Mouse (Mus musculus): Measurements from ENCODE around the gene Spag7. TPM values are rescaled to one million over a fixed set of nuclear protein-coding genes. Genes with fewer than 3 reads are reported as not detected.

The Spag7 gene
- polyA plus RNA-seq, 1 experiment: 47.9 TPM

DNA sequence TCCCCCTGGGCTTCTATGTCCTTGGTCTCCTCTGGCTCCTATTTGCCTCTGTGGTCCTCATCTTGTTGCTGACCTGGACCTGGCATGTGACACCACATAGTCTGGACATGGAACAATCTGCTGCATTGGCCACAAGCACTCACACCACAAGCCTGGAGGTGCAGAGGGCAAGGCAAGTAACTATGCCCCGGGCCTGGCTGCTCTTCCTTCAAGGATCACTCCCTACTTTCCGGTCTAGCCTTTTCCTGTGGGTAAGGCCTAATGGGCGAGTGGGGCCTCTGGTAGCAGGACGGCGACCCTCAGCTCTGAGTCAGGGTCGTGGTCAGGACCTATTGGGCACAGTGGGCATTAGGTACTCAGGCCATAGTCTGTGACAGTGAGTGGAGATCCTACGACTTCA lies 28.0 kb downstream of the Spag7 start:
- Histone ChIP-seq H3K27ac (ENCODE audit: control insufficient read depth, insufficient read depth, low read depth, low read length) (no peak overlapping the region), H3K27me3 (ENCODE audit: control insufficient read depth, insufficient read depth, low read length) (no peaks in the 10 kb centered on the region), H3K36me3 (ENCODE audit: control insufficient read depth, insufficient read depth, low read length) (no peaks in the 10 kb centered on the region), H3K4me1 (ENCODE audit: control insufficient read depth, insufficient read depth, low read length) (peaks cover 3% of the 10 kb centered on the region), H3K4me3 (ENCODE audit: control insufficient read depth, low read depth, low read length) (no peak overlapping the region)
- TF ChIP-seq POLR2A (IDR thresholded peaks at IDR 0.05; ENCODE audit: control insufficient read depth, low read depth, low read length) (no peak), CTCF (IDR thresholded peaks at IDR 0.05; ENCODE audit: control insufficient read depth, insufficient read depth, insufficient replicate concordance, low read depth, low read length) (no peak)

DNA sequence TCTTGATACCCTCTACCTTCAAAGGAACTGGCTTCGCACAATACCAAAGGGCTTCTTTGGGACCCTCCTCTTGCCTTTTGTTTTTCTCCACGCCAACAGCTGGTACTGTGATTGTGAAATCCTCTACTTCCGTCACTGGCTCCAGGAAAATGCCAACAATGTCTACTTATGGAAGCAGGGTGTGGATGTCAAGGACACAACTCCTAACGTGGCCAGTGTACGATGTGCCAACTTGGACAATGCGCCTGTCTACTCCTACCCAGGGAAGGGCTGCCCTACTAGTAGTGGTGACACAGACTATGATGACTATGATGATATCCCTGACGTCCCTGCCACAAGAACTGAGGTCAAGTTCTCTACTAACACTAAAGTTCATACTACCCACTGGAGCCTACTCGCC lies 29.2 kb downstream of the Spag7 start:
- no peak for TF ChIP-seq POLR2A (IDR thresholded peaks at IDR 0.05; ENCODE audit: control insufficient read depth, low read depth, low read length)
- TF ChIP-seq CTCF (IDR thresholded peaks at IDR 0.05; ENCODE audit: control insufficient read depth, insufficient read depth, insufficient replicate concordance, low read depth, low read length): no peak
- no peaks in the 10 kb centered on the region for H3K36me3 ChIP-seq (ENCODE audit: control insufficient read depth, insufficient read depth, low read length)

DNA sequence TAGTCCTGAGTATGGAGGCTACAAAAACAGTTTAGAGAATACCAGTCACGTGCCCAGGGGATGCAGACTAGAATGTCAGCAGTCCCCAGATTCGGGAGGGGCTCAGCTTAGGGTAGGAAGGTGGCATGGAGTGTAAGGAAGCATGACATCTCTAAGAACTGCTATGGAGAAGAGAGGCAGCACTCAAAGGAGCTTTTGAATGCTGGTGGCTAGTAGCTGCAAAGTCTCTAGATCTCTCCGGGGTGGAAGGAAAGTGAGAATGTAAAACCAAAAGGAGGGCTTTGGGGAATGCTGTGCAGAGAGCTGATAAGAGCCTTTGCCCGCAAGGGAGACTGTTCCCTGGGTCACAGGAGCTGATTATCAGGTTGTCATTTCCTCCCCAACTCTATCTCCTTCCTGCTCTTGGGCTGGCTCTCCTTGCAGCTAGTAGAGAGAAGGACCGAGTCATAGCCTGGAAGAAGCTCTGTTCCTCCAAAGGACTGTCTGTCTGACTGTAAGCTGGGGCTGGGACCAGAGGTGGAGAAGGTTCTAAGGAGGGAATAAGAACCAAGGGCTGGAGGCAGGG lies 30.4 kb downstream of the Spag7 start, which contains the start of gene Gp1ba:
Gene Gp1ba, plus strand, starts transcription at position 409 of the 565 bp plus-strand sequence.
- H3K36me3 ChIP-seq (ENCODE audit: control insufficient read depth, insufficient read depth, low read length): no peaks in the 10 kb centered on the region
- no peak within 1 kb of the TSS for H3K4me3 ChIP-seq (ENCODE audit: control insufficient read depth, low read depth, low read length)
- H3K4me1 ChIP-seq (ENCODE audit: control insufficient read depth, insufficient read depth, low read length): no peaks in the 10 kb centered on the region
- H3K27ac ChIP-seq (ENCODE audit: control insufficient read depth, insufficient read depth, low read depth, low read length): no peak within 1 kb of the TSS
- no peaks in the 10 kb centered on the region for H3K27me3 ChIP-seq (ENCODE audit: control insufficient read depth, insufficient read depth, low read length)
- TF ChIP-seq POLR2A (IDR thresholded peaks at IDR 0.05; ENCODE audit: control insufficient read depth, low read depth, low read length) (no peak), CTCF (IDR thresholded peaks at IDR 0.05; ENCODE audit: control insufficient read depth, insufficient read depth, insufficient replicate concordance, low read depth, low read length) (no peak)

More for the DNA sequence above, 29.2 kb downstream of the Spag7 start:
- H3K27ac ChIP-seq (ENCODE audit: control insufficient read depth, insufficient read depth, low read depth, low read length): no peak overlapping the region
- no peaks in the 10 kb centered on the region for H3K4me1 ChIP-seq (ENCODE audit: control insufficient read depth, insufficient read depth, low read length)
- no peak overlapping the region for H3K4me3 ChIP-seq (ENCODE audit: control insufficient read depth, low read depth, low read length)
- H3K27me3 ChIP-seq (ENCODE audit: control insufficient read depth, insufficient read depth, low read length): no peaks in the 10 kb centered on the region

DNA sequence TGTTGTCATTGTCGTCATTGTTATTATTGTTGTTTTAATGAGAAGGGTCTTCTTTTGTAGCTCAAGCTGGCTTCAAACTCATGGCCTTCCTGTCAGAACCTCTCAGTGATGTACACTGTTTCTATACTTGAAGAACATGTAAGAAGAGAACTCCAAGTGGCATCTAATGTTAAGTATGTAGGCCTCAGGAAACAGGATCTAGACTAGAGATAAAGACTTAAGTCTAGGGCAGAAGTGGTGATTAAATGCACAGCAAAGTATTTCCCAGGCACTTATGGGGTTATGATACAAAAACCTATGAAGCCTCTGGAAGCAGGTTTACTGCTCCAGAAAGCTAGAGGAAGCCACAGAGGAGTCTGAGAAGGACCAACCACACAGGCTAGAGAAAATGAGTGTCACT lies 30.9 kb downstream of the Spag7 start:
- no peaks in the 10 kb centered on the region for H3K27me3 ChIP-seq (ENCODE audit: control insufficient read depth, insufficient read depth, low read length)
- no peak for TF ChIP-seq POLR2A (IDR thresholded peaks at IDR 0.05; ENCODE audit: control insufficient read depth, low read depth, low read length)
- TF ChIP-seq CTCF (IDR thresholded peaks at IDR 0.05; ENCODE audit: control insufficient read depth, insufficient read depth, insufficient replicate concordance, low read depth, low read length): no peak
- no peaks in the 10 kb centered on the region for H3K4me1 ChIP-seq (ENCODE audit: control insufficient read depth, insufficient read depth, low read length)
- H3K36me3 ChIP-seq (ENCODE audit: control insufficient read depth, insufficient read depth, low read length): no peaks in the 10 kb centered on the region
- H3K4me3 ChIP-seq (ENCODE audit: control insufficient read depth, low read depth, low read length): no peak overlapping the region
- H3K27ac ChIP-seq (ENCODE audit: control insufficient read depth, insufficient read depth, low read depth, low read length): no peak overlapping the region

DNA sequence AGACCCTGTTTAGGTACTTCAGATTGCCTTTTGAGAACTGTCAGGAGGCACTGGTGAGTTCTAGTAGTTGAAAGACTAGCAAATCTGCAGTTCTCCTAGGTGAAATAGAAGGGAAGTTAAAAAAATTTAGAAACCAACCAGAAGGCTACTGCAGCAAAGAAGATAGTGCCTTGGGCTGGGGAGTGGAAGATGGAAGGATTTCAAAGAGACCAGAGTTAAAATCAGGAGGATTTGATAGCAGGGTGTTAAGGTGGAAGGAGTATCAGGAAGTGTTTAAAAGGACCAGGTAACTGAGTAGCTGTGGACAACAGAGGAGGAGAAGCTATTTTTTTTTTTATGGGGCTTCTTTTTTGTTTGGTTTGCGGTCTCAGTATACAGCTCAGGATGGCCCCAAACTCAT lies 31.5 kb downstream of the Spag7 start:
- H3K36me3 ChIP-seq (ENCODE audit: control insufficient read depth, insufficient read depth, low read length): no peaks in the 10 kb centered on the region
- no peaks in the 10 kb centered on the region for H3K27me3 ChIP-seq (ENCODE audit: control insufficient read depth, insufficient read depth, low read length)
- no peaks in the 10 kb centered on the region for H3K4me1 ChIP-seq (ENCODE audit: control insufficient read depth, insufficient read depth, low read length)
- H3K4me3 ChIP-seq (ENCODE audit: control insufficient read depth, low read depth, low read length): no peak overlapping the region
- TF ChIP-seq CTCF (IDR thresholded peaks at IDR 0.05; ENCODE audit: control insufficient read depth, insufficient read depth, insufficient replicate concordance, low read depth, low read length): no peak
- no peak for TF ChIP-seq POLR2A (IDR thresholded peaks at IDR 0.05; ENCODE audit: control insufficient read depth, low read depth, low read length)
- no peak overlapping the region for H3K27ac ChIP-seq (ENCODE audit: control insufficient read depth, insufficient read depth, low read depth, low read length)

DNA sequence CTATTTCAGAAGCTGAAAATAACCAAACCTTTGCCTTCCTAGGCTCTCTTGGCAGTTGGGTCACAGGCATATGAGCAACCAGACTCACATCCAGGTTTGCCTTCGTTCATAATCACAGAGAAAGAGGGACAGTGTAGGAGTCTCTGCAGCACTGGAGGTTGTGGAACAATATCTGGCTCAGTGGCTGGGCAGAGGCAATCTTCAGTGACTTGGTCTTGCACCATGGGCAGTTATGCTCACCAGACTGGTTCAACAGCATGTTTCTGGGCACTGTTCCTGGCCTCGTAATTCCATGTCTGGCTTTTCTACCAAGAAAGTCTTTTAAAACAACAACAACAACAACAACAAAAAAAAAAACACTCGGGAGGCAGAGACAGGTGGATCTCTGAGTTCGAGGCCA lies 33.6 kb downstream of the Spag7 start:
- H3K4me3 ChIP-seq (ENCODE audit: control insufficient read depth, low read depth, low read length): no peak overlapping the region
- H3K36me3 ChIP-seq (ENCODE audit: control insufficient read depth, insufficient read depth, low read length): no peaks in the 10 kb centered on the region
- no peaks in the 10 kb centered on the region for H3K27me3 ChIP-seq (ENCODE audit: control insufficient read depth, insufficient read depth, low read length)
- TF ChIP-seq POLR2A (IDR thresholded peaks at IDR 0.05; ENCODE audit: control insufficient read depth, low read depth, low read length) (no peak), CTCF (IDR thresholded peaks at IDR 0.05; ENCODE audit: control insufficient read depth, insufficient read depth, insufficient replicate concordance, low read depth, low read length) (no peak)
- no peak overlapping the region for H3K27ac ChIP-seq (ENCODE audit: control insufficient read depth, insufficient read depth, low read depth, low read length)
- H3K4me1 ChIP-seq (ENCODE audit: control insufficient read depth, insufficient read depth, low read length): no peaks in the 10 kb centered on the region

DNA sequence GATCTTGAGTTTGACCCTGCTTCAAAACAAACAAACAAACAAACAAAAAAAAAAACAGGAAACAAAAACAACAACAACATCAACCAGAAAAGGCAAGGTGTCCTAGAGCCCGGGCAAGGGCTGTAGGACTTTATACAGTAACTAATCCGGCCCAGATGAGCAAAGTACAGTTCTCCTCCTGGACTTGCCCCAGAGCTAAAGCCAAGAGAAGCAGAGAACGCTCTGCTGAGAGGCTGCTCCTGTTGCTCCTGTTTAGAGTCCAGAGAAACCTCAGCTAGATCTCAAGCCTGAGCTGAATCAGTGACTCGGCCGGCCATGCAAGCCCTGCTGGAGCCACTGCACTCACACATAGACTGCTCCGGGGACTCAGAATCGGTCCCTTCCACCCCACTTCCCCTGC lies 39.1 kb downstream of the Spag7 start:
- TF ChIP-seq POLR2A (IDR thresholded peaks at IDR 0.05; ENCODE audit: control insufficient read depth, low read depth, low read length) (no peak), CTCF (IDR thresholded peaks at IDR 0.05; ENCODE audit: control insufficient read depth, insufficient read depth, insufficient replicate concordance, low read depth, low read length) (no peak)
- Histone ChIP-seq H3K36me3 (ENCODE audit: control insufficient read depth, insufficient read depth, low read length) (no peaks in the 10 kb centered on the region), H3K4me3 (ENCODE audit: control insufficient read depth, low read depth, low read length) (no peak overlapping the region), H3K27me3 (ENCODE audit: control insufficient read depth, insufficient read depth, low read length) (no peaks in the 10 kb centered on the region), H3K4me1 (ENCODE audit: control insufficient read depth, insufficient read depth, low read length) (no peaks in the 10 kb centered on the region), H3K27ac (ENCODE audit: control insufficient read depth, insufficient read depth, low read depth, low read length) (no peak overlapping the region)

DNA sequence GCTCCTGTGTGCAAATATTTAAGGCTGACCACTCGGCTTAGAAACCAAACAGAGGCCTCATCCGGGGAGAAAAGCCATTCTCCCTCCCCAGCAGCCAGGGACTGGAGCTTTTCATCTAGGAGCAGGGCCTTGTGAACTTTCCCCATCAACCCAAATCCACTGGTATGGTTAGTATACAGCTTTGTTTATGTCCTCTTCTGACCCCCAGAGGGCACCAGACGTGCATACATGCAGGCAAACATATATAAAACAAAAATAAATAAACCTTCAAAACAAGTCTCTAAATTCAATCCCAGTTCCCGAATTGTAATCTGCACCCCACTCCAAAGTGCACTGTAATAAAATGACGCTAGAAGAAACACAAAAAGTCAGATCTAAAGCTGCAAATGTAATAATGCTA lies 39.7 kb downstream of the Spag7 start:
- H3K27me3 ChIP-seq (ENCODE audit: control insufficient read depth, insufficient read depth, low read length): no peaks in the 10 kb centered on the region
- no peaks in the 10 kb centered on the region for H3K4me1 ChIP-seq (ENCODE audit: control insufficient read depth, insufficient read depth, low read length)
- TF ChIP-seq CTCF (IDR thresholded peaks at IDR 0.05; ENCODE audit: control insufficient read depth, insufficient read depth, insufficient replicate concordance, low read depth, low read length) (no peak), POLR2A (IDR thresholded peaks at IDR 0.05; ENCODE audit: control insufficient read depth, low read depth, low read length) (no peak)
- H3K27ac ChIP-seq (ENCODE audit: control insufficient read depth, insufficient read depth, low read depth, low read length): no peak overlapping the region
- no peaks in the 10 kb centered on the region for H3K36me3 ChIP-seq (ENCODE audit: control insufficient read depth, insufficient read depth, low read length)
- H3K4me3 ChIP-seq (ENCODE audit: control insufficient read depth, low read depth, low read length): no peak overlapping the region
